Mouse (Mus musculus) brain, embryonic 14.5 days (tissue): Measurements from ENCODE around the gene Ptpn5.

Experiments used
- CTCF ChIP-seq: fragments of 200-500 bp; IDR thresholded peaks from 2 replicates; pipeline ENCODE4 v1.5.1; 2012; ENCODE audit warnings: inconsistent platforms, mild to moderate bottlenecking, moderate library complexity, borderline replicate concordance; ENCODE audit not compliant: insufficient read depth, insufficient read length; ENCODE audit errors: extremely low read depth
- POLR2A ChIP-seq: fragments of 200-500 bp; IDR thresholded peaks from 2 replicates; pipeline ENCODE4 v1.6.1; 2012; ENCODE audit warnings: mild to moderate bottlenecking, inconsistent platforms, borderline replicate concordance; ENCODE audit not compliant: poor library complexity, insufficient read depth, insufficient read length, severe bottlenecking; ENCODE audit errors: extremely low read depth

- TF ChIP-seq POLR2A = no peak
- peak; percentile 80; the same call in 1 of the 2 replicates for TF ChIP-seq CTCF
Observed at GRCm38 (mm10) chr7:47081277-47081676, 52.2 kb downstream of the Ptpn5 start.
